Mouse (Mus musculus) megakaryocyte, embryonic 14.5 days (primary cell): ENCODE measurements around the gene Spata33.

ENCODE experiments used
- FLI1 ChIP-seq: IDR thresholded peaks from 2 replicates; pipeline ENCODE4 v1.6.1; 2012; ENCODE audit warnings: low read length, inconsistent platforms, mixed read lengths
- GATA1 ChIP-seq: IDR thresholded peaks from 3 replicates; pipeline ENCODE4 v1.6.1; 2012; ENCODE audit warnings: mixed read lengths, low read length, inconsistent platforms, borderline replicate concordance

GRCm38 (mm10) chr8:123181391-123181790 is 31.2 kb upstream of the Spata33 start:
- TF ChIP-seq GATA1, result no peak
- no peak for TF ChIP-seq FLI1
